Mouse (Mus musculus) adipocyte (in vitro differentiated cells): ENCODE data around the gene Aldh4a1.

Source experiments
- DNase-seq: peaks from one replicate; pipeline ENCODE4 v3.0.0-alpha.2; 2016; ENCODE audit warnings: low spot score

Aldh4a1 gene

GRCm38 (mm10) chr4:139675696-139676095, 53.0 kb downstream of the Aldh4a1 start:
- DNase-seq = no peak

- DNase-seq = no peak
Observed at GRCm38 (mm10) chr4:139683728-139684638, 61.3 kb downstream of the Aldh4a1 start.

- DNase-seq = peak; percentile 63
Observed at GRCm38 (mm10) chr4:139684639-139685017, 62.0 kb downstream of the Aldh4a1 start.

GRCm38 (mm10) chr4:139688058-139688457, 65.4 kb downstream of the Aldh4a1 start:
- no peak for DNase-seq

GRCm38 (mm10) chr4:139689627-139690269, 67.1 kb downstream of the Aldh4a1 start:
- no peak for DNase-seq

- DNase-seq = no peak
Observed at GRCm38 (mm10) chr4:139693315-139693714, 70.6 kb downstream of the Aldh4a1 start.

- DNase-seq = no peak
Observed at GRCm38 (mm10) chr4:139697755-139698154, 75.1 kb downstream of the Aldh4a1 start.

- DNase-seq = no peak
Observed at GRCm38 (mm10) chr4:139698602-139699001, 75.9 kb downstream of the Aldh4a1 start.
